Mouse (Mus musculus) limb, embryonic 11.5 days (tissue): ENCODE measurements at regions not wholly inside any gene's neighbourhood (a gene's known extent, or its start where the extent isn't known, plus 50 kb on each side); places are given as distances from the start of the nearest gene placed in this dataset.

Experiments used
- ATAC-seq: fragments of 200-750 bp; cut with Nextera tagmentation; 2 replicates; pipeline ENCODE4 v1.8.0; 2017; ENCODE audit warnings: low read depth; ENCODE audit not compliant: insufficient number of reproducible peaks, low FRiP score, low TSS enrichment
- DNase-seq: peaks from one replicate; pipeline ENCODE4 v3.0.0-alpha.2; 2015; ENCODE audit warnings: low spot score
- H3K27ac ChIP-seq: fragments of 300-500 bp; sonication (generic); replicated peaks from 2 replicates; pipeline ENCODE4 v1.5.1; 2014; ENCODE audit warnings: low read depth, mild to moderate bottlenecking, low read length
- H3K27me3 ChIP-seq: fragments of 300-500 bp; sonication (generic); 2 replicates; pipeline ENCODE4 v1.6.1; 2014; ENCODE audit warnings: mild to moderate bottlenecking, low read length, mixed read lengths; ENCODE audit not compliant: control insufficient read depth, insufficient read depth
- H3K36me3 ChIP-seq: fragments of 300-500 bp; sonication (generic); 2 replicates; pipeline ENCODE4 v1.6.1; 2014; ENCODE audit warnings: mild to moderate bottlenecking, low read length, moderate library complexity, mixed read lengths; ENCODE audit not compliant: control insufficient read depth, insufficient read depth
- H3K4me1 ChIP-seq: fragments of 300-500 bp; sonication (generic); 2 replicates; pipeline ENCODE4 v1.6.1; 2014; ENCODE audit warnings: low read length, mixed read lengths; ENCODE audit not compliant: control insufficient read depth, insufficient read depth
- H3K4me2 ChIP-seq: fragments of 300-500 bp; sonication (generic); 2 replicates; pipeline ENCODE4 v1.6.1; 2014; ENCODE audit warnings: low read depth, mild to moderate bottlenecking, moderate library complexity; ENCODE audit not compliant: severe bottlenecking
- H3K4me3 ChIP-seq: fragments of 300-500 bp; sonication (generic); 2 replicates; pipeline ENCODE4 v1.5.1; 2014; ENCODE audit warnings: low read depth, low read length
- H3K9ac ChIP-seq: fragments of 300-500 bp; sonication (generic); 2 replicates; pipeline ENCODE4 v1.6.1; 2014; ENCODE audit warnings: mild to moderate bottlenecking, low read length
- H3K9me3 ChIP-seq: fragments of 300-500 bp; sonication (generic); 2 replicates; pipeline ENCODE4 v1.6.1; 2016; ENCODE audit warnings: low read length; ENCODE audit not compliant: control insufficient read depth
- WGBS: fragments of 180-500 bp; shearing (Covaris S2); extraction: QIAGEN DNeasy Blood & Tissue Kit; methylation state at CpG from one replicate; pipeline ENCODE4 v1.1.7; 2014; 5-methylcytosine and 5-hydroxymethylcytosine counted together

GRCm38 (mm10) chr1:83685221-83685620 lies 277.2 kb upstream of the Sphkap start:
- no peaks in the 10 kb centered on the region for H3K36me3 ChIP-seq
- no peak for ATAC-seq
- H3K27ac ChIP-seq: no peak overlapping the region
- H3K9me3 ChIP-seq: no peaks in the 10 kb centered on the region
- H3K4me1 ChIP-seq: no peaks in the 10 kb centered on the region
- DNase-seq: no peak
- no peaks in the 10 kb centered on the region for H3K27me3 ChIP-seq
- no peak overlapping the region for H3K9ac ChIP-seq
- H3K4me2 ChIP-seq: no peak overlapping the region
- WGBS: 85% methylated on average over 3 of the region's 3 CpGs
- H3K4me3 ChIP-seq: no peak overlapping the region

GRCm38 (mm10) chr1:83665326-83665725 lies 257.3 kb upstream of the Sphkap start:
- Histone ChIP-seq H3K36me3 (no peaks in the 10 kb centered on the region), H3K27ac (no peak overlapping the region), H3K4me1 (no peaks in the 10 kb centered on the region), H3K27me3 (no peaks in the 10 kb centered on the region), H3K4me3 (no peak overlapping the region), H3K9ac (no peak overlapping the region), H3K9me3 (no peaks in the 10 kb centered on the region), H3K4me2 (no peak overlapping the region)
- WGBS: 83% methylated on average over 2 of the region's 2 CpGs
- DNase-seq: no peak
- ATAC-seq: no peak

- ATAC-seq (no peak), DNase-seq (no peak)
- Histone ChIP-seq H3K27me3 (no peaks in the 10 kb centered on the region), H3K4me3 (no peak overlapping the region), H3K9me3 (no peaks in the 10 kb centered on the region), H3K36me3 (no peaks in the 10 kb centered on the region), H3K9ac (no peak overlapping the region), H3K27ac (no peak overlapping the region), H3K4me2 (no peak overlapping the region), H3K4me1 (no peaks in the 10 kb centered on the region)
- 90% methylated on average over 3 of the region's 3 CpGs for WGBS
Measured at GRCm38 (mm10) chr1:83661808-83662802, 254.1 kb upstream of the Sphkap start.

GRCm38 (mm10) chr1:83653661-83654060 lies 245.7 kb upstream of the Sphkap start:
- no peak for ATAC-seq

GRCm38 (mm10) chr1:83645606-83646005 lies 237.6 kb upstream of the Sphkap start:
- DNase-seq (no peak), ATAC-seq (no peak)
- H3K27me3 ChIP-seq: no peaks in the 10 kb centered on the region
- no peak overlapping the region for H3K4me3 ChIP-seq
- no peaks in the 10 kb centered on the region for H3K36me3 ChIP-seq
- H3K9ac ChIP-seq: no peak overlapping the region
- no peaks in the 10 kb centered on the region for H3K4me1 ChIP-seq
- no peak overlapping the region for H3K4me2 ChIP-seq
- no peak overlapping the region for H3K27ac ChIP-seq
- no peaks in the 10 kb centered on the region for H3K9me3 ChIP-seq
- WGBS: 93% methylated on average over 1 of the region's 1 CpGs

More at GRCm38 (mm10) chr1:83653661-83654060, 245.7 kb upstream of the Sphkap start:
- DNase-seq: no peak
- Histone ChIP-seq H3K4me3 (no peak overlapping the region), H3K4me2 (no peak overlapping the region), H3K36me3 (no peaks in the 10 kb centered on the region), H3K27ac (no peak overlapping the region), H3K9ac (no peak overlapping the region), H3K9me3 (no peaks in the 10 kb centered on the region), H3K27me3 (no peaks in the 10 kb centered on the region), H3K4me1 (no peaks in the 10 kb centered on the region)
- WGBS: 83% methylated on average over 2 of the region's 2 CpGs

GRCm38 (mm10) chr1:83642656-83643055 lies 234.7 kb upstream of the Sphkap start:
- no peak overlapping the region for H3K27ac ChIP-seq
- no peak overlapping the region for H3K4me3 ChIP-seq
- H3K36me3 ChIP-seq: no peaks in the 10 kb centered on the region
- ATAC-seq (no peak), DNase-seq (no peak)
- H3K27me3 ChIP-seq: no peaks in the 10 kb centered on the region
- no peak overlapping the region for H3K9ac ChIP-seq
- H3K4me1 ChIP-seq: no peaks in the 10 kb centered on the region
- no peak overlapping the region for H3K4me2 ChIP-seq
- no peaks in the 10 kb centered on the region for H3K9me3 ChIP-seq

- Histone ChIP-seq H3K36me3 (no peaks in the 10 kb centered on the region), H3K4me1 (no peaks in the 10 kb centered on the region), H3K27me3 (no peaks in the 10 kb centered on the region), H3K9me3 (no peaks in the 10 kb centered on the region), H3K4me3 (no peak overlapping the region), H3K27ac (no peak overlapping the region), H3K9ac (no peak overlapping the region), H3K4me2 (no peak overlapping the region)
- no peak for ATAC-seq
- DNase-seq: no peak
- WGBS: 87% methylated on average over 3 of the region's 3 CpGs
Measured at GRCm38 (mm10) chr1:83636051-83636450, 228.1 kb upstream of the Sphkap start.

- DNase-seq: no peak
- Histone ChIP-seq H3K27me3 (no peaks in the 10 kb centered on the region), H3K36me3 (no peaks in the 10 kb centered on the region), H3K9me3 (no peaks in the 10 kb centered on the region), H3K4me1 (no peaks in the 10 kb centered on the region), H3K9ac (no peak overlapping the region), H3K4me3 (no peak overlapping the region), H3K4me2 (no peak overlapping the region), H3K27ac (no peak overlapping the region)
- ATAC-seq: no peak
- WGBS: 62% methylated on average over 4 of the region's 4 CpGs
Measured at GRCm38 (mm10) chr1:83631798-83632197, 223.8 kb upstream of the Sphkap start.
